Mouse (Mus musculus) frontal cortex, adult 2 months (tissue): ENCODE data around the gene Dus4l. TPM values are rescaled to one million over a fixed set of nuclear protein-coding genes. Genes with fewer than 3 reads are reported as not detected.
"Not testable (repeated sequence)": the region's sequence is repeated elsewhere in the genome, so short reads cannot be mapped to it uniquely, and the experiment has no call there.

Experiments
- DNase-seq, 2 experiments: peaks; one replicate each; pipeline ENCODE4 v3.0.0; 2022; ENCODE audit warnings: low spot score in 1 of 2; ENCODE audit errors: extremely low spot score in 1 of 2
- polyA plus RNA-seq: library from polyadenylated mRNA; depleted of rRNA; stranded (reverse); fragments of >200 nt; gene quantifications from 2 replicates; pipeline ENCODE4 v1.2.3, GENCODE M21; 2012; rRNA removed

Gene Dus4l
- 6.9 and 8.4 TPM in 2 replicates for polyA plus RNA-seq

DNA sequence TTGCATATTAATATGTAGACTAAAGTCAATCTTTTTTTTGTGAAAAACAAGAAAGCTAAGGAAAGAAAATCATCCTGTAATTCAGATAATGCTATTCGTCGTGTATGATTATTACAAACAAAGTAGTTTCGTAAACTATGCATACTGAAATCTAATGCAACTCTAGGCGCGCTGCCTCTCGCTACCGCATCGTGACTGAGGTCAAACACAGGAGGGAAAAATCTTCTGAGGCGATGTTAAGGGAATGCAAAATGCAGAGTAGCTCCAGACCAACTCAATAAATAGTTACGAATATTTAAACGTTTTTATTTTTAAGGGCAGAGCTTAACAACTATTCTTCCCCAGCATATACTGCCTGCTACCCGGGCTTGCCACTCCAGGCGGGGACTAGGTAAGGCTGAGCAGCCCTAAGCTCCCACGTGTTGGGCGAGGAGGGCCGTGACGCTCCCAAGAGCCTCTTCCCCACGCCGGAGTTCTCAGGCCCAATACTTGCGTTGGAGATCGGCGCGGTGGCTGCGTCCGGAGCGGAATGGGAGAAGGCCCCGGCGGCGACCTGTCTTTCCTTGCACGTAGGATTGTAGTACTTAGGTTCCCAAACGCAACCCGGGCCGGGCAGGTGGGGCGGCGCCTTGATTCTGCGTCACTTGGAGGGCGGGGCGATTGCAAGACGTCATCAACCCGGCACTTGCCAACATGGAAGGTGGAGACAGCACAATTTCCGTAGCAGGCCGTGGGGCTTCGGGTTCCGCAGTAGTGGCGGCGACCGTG, at the start of gene Dus4l, which contains the start of gene Cog5:
TSS of gene Dus4l (minus strand) at position 630 of the 768 bp plus-strand sequence.
TSS of gene Cog5 (plus strand) at position 673 of the 768 bp plus-strand sequence.
- DNase-seq, result peak; percentile 91 to 98

- DNase-seq, result no peak
Measured at GRCm38 (mm10) chr12:31703904-31704303, 49.3 kb upstream of the Dus4l start.

- DNase-seq, result no peak
Measured at GRCm38 (mm10) chr12:31701411-31701810, 46.8 kb upstream of the Dus4l start.

GRCm38 (mm10) chr12:31700623-31701347, 46.2 kb upstream of the Dus4l start:
- no peak for DNase-seq

DNA sequence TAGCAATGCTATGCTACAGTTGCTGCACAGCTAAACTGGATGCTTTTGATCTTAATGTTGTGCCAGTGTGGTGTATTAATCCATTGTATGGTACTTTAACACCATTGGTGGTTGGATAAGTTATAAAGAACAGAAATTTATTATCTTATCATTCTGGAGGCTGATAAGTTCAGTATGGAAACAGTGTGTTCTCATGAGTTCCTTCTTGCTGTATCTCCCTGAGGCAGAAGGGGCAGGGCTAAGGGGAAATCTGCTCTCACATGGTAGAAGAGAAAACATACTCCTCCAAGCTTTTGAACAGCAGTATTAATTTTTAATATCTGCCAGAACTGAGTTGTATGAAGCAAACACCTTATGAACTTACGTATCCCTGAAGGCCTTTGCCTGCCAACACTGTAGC, 38.7 kb upstream of the Dus4l start:
- no peak for DNase-seq

- no peak for DNase-seq
Measured at GRCm38 (mm10) chr12:31686679-31687078, 32.1 kb upstream of the Dus4l start.

DNA sequence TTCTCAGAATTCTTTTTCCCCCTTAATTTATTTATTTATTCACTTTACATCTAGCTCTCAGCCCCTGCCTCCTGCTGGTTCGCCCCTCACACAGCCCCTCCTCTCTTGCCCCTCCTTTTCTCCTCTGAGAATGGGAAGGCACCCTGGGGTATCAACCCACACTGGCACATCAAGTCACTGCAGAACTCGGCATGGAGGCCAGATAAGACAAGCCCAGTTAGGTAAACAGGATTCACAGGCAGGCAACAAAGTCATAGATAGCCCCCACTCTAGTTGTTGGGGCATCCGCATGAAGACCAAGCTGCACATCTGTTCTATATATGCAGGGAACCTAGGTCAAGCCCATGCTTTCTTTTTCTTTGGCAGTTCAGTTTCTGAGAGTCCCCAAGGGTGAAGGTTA, 12.6 kb upstream of the Dus4l start:
- DNase-seq, result no peak

DNA sequence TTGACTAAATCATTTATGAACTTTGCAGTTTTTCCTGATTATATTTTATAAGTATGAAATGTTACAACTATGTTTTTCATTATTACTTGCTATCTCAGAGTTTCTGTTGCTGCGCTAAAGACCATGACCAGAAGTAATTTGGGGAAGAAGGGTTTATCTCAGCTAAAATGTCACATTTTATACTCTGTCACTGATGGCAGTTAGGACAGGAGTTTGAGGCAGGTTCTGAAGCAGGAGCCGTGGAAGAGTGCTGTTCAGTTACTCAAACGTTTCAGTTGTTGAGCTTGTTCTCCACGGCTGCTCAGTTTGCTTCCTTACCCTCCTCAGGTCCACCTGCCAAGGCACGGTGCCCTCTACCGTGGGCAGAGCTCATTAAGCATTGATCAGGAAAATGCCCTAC, 11.4 kb upstream of the Dus4l start:
- no peak for DNase-seq

GRCm38 (mm10) chr12:31656841-31657240, 2.2 kb upstream of the Dus4l start:
- DNase-seq, result no peak

DNA sequence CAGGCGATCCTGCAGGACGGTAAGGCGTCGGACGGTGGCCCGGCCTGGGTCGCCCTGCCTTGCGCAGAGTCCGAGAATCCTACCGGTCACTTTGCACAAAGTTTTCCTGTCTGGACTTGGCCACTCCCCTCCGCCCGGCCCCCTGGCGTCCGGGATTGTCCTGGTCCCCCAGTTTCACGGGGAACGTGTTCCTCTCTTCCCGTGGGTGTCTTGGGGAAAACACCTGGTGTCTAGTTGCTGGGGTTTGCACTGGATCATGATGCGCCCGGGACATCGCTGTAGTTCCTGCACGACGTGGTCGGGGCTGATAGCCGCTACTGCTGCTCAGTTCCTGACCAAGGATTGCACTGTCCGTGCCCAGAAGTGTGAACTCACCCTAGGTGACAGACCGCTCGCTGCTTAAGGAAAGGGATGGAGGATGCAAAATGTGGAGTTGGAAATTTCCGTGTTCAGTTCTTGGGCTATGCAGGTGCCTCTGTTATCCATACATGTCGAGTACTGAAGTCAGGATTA, 395 bp upstream of the Dus4l start:
- no peak for DNase-seq

GRCm38 (mm10) chr12:31653611-31654010, 1.0 kb downstream of the Dus4l start:
- no peak for DNase-seq

GRCm38 (mm10) chr12:31635240-31635607, 19.4 kb downstream of the Dus4l start:
- DNase-seq, result no peak

DNA sequence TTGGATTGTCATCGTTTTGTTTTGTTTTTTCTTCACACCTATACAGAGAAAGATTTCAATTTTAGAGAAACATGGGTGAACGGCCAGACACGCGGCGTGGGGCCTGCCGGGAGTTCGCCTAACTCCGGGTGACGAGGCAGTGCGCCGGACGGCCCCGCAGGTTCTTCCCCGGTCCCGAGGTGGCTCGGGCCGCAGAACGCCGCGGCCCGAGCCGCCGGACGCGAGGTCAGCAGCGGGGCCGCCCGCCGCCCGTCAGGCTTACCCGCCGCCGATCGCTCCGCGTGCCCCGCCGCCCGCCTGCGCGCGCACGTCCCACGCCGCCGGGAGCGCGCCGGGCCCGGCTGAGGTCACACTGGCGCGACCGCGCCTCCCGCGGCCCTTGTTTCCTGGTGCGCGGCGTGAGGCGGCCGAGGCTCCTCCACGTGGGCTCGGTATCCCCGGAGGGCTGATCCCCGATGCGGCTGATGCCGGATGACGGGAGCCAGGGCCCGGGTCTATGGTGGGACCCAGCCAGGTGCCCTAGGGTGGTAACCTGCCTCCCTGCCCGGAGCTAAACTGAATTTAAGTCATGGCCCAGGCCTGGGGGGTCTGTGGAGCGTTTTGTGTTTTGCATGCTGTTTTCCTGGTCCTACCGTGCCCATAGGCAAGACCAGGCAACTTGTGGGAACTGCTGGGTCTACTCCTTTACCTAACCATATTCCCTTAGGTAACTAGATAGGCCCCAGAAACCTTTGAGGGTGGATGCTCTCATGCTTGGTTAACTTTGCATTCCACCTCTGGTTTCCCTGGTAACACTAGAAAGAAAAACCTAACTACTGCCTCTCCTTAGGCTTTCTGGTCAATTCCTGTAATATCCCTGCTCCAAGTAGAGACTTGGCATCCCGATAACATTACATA, 20.0 kb downstream of the Dus4l start, which contains the start of gene Bcap29:
TSS of gene Bcap29 (minus strand) at position 316 of the 897 bp plus-strand sequence.
- peak in 1 of 2 experiments; percentile 54 for DNase-seq

DNA sequence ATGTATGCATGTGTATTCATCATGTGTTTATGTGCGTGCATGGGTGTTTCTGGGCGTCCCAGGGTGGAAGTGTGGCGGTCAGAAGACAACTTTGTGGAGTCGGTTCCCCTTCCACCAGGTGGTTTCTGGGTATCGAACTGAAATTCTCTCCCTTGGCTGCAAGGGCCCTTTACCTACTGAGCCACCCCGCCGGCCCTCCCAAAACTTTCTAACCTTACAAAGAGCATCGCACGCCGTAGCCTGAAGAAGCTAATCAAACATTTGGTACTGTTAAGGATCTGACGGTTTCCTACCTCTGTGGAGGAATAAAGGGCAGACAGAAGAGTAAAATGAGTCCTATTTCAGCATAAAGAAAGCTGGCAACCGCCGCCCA, 20.7 kb downstream of the Dus4l start:
- peak in 1 of 2 experiments; percentile 35 for DNase-seq

DNA sequence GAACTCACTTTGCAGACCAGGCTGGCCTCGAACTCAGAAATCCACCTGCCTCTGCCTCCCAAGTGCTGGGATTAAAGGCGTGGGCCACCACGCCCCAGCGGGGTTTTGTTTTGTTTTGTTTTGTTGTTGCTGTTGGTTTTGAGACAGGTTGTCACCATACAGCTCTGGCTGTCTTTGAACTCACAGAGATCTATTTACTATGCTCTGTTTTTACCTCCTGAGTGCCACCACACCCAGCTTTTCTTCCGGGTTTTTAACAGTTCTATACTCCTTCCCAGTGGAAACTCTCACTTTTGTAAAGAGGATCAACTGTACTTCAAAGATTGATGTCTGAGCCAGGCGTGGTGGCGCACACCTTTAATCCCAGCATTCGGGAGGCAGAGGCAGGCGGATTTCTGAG, 26.2 kb downstream of the Dus4l start:
- DNase-seq, result not testable (repeated sequence)

DNA sequence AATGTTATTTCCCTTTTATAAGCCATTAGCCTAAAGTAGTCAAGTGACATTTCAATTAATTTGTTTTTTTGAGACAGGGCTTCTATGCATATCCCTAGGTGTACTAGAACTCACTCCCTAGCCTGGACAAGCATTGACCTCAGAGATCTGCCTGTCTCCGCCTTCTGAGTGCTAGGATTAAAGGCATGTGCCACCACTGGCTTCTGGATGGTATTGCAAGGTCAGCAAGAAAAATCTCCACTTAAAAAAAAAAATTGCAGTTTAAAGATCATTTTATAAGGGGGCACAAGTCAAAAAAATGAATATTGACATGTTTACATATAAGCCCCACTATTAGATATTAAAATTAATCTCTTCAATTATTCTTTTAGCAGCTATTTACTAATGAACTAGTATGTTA, 29.6 kb downstream of the Dus4l start:
- DNase-seq, result no peak

GRCm38 (mm10) chr12:31620106-31620505, 34.5 kb downstream of the Dus4l start:
- no peak for DNase-seq

- DNase-seq, result no peak
Measured at GRCm38 (mm10) chr12:31613353-31613752, 41.3 kb downstream of the Dus4l start.

GRCm38 (mm10) chr12:31608138-31608537, 46.5 kb downstream of the Dus4l start:
- no peak for DNase-seq

DNA sequence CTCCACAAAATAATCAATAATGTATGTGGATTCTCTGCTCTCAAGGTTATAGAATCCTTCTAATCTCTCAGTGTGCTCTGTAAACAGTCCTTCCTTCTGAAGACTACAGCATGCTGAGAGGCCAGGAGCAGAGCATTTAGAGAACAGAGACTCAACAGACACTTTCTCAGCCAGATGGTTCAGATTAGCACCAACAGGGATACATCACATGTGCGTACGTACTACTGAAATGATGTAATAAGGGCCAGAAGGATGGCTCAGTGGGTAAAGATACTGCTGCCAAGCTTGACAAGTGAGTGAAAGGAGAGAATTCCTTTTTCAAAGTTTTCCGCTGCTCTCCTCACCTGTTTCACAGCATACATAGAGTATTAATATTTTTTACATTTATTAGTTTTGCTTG, 49.7 kb downstream of the Dus4l start:
- DNase-seq, result no peak

DNA sequence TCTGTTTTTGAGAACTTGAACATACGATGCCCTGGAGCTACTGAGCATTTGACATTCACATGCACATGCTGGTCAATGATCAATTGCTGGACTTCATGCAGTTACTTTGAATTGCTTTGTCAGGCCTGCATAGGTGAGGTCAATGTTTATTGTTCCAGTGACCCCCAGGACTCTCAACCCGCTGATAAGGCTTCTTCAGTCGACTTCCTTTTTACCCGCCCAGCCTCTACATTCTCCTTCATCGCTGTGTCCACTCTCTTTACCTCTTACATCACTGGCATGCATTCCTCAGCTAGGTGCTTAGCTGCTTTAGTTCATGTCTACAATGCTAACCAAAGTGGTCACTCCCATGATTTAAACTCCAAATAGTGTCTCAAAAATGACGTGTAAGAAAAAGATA, 51.0 kb downstream of the Dus4l start:
- no peak for DNase-seq
